Mouse (Mus musculus) neural tube, postnatal 0 days (tissue): ENCODE measurements around the gene Lmtk3. TPM values are rescaled to one million over a fixed set of nuclear protein-coding genes. Genes with fewer than 3 reads are reported as not detected.

Experiments
- polyA plus RNA-seq: library from polyadenylated mRNA; unstranded; fragments of >200 nt; fragmentation: Nextera tagmentation; extraction: Ambion mirVana; gene quantifications from 2 replicates; pipeline ENCODE4 v1.2.1, GENCODE M21; 2015

The Lmtk3 gene
- polyA plus RNA-seq, result 19.1 and 20.2 TPM in 2 replicates

DNA sequence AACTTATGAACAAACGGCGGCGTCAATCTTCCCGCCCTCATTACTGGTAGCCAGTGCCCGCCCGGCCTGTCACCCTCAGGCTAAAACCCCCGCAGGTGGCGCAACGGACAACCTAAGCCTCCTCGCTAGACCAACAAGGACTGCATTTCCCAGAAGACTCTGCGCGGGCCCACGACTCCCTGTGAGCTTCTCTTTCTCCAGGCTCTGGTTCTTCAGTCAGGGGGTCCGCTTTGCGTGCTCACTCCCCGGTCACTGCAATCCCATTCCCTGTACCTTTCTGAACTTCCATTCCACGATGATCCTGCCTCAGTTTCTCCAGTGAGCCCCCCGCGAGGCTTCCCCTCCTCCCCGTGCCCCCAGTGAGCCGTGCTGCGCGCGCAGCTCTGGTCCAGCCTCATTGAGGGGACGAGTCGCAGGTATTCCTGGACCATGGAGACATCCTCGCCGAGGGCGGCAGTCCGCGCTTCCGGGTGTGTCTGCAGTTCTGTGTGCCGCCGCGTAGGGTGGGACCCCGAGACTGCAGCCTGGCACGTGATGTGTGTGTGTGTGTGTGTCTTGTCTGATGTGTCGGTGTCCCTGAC, at the start of gene Lmtk3:
Gene Lmtk3, plus strand, starts transcription at position 228 of the 581 bp plus-strand sequence.

DNA sequence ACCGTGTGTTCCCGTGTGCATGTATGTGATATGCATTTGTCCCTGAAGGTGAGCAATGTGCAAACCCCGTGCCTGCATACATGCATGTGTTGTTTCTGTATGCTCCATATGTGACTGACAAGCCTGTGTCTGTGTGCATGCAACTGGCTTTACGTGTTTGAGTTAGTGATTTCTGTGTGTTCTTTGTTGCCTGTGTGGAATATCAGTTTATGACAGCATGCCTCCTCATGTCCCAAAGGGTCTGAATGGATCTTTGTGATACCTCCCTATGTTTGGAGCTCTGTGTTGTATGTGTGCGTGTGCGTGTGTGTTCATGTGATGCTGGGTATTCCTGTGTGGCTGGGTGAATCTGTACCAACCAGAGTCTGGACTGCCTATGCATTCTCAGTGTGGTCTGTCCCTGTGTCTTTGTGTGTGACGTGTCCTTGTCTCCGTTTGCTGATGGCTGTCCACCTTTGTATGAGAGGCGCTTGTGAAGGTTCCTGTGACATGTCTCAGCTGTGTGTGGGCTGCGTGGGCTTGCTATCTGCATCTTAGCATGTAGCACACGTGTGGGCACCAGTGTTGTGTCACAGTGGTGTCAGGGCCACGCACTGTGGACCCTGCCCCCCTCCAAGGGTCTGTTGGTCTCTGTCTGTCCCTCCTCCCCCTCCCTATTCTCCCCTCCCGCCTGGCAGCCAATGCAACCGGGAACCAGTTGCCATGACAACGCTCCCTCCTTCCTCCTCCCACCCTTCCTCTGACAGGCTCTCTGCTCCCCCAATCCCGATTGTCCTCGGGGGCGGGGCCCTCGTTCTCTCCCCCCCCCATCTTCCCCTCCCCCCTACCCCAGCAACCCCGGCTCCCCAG, 1.2 kb downstream of the Lmtk3 start, which contains the start of gene Sult2b1:
Gene Sult2b1, minus strand, starts transcription at position 146 of the 849 bp plus-strand sequence.

DNA sequence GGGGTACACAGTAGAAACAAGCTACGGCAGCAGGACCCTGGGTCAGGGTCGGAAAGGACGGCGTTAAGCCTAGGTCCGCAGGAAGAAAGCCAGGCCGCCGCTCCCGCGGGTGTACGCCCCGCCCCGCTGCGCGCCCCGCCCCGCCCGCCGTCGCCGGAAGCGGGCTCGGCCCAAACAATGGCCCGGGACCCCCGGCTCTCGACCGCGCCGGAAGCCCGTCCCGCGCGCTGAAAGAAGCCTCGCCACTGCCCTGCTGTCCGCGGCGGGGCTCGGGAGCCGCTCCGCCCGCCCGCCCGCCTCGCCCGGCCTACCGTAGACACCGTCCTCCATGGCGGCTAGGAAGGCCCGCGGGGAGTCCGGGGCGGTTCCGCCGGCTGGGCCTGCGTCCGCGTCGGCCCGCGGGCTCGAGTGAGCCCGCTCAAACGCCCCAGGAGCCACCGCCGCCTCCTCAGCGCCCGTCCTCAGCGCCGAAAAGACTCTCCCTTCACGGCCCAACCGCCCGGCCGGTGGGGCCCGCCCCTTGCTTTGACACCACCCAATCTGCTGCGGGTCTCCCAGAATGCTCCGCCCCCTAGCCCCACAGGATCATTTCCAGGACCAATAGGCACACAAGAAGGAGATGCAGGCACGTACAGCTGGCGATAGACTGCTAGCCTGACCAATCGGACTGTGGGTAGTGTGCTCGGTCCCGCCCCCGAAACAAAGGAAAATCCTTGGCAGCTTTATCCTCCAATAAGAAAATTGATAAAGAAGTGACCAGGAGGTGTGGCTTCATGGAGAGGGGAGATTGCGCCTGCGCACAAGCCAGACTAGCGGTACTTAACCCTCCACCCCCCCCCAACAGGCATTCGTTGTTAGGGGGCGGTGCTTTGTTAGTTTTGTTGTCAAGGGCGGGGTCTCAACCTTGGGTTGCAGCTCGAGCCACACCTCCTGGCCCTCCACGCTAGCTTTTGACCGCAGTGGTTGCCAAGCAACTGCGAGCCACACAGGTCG, 30.5 kb downstream of the Lmtk3 start, which contains the start of gene Cyth2:
Gene Cyth2, minus strand, starts transcription at position 795 of the 993 bp plus-strand sequence.

DNA sequence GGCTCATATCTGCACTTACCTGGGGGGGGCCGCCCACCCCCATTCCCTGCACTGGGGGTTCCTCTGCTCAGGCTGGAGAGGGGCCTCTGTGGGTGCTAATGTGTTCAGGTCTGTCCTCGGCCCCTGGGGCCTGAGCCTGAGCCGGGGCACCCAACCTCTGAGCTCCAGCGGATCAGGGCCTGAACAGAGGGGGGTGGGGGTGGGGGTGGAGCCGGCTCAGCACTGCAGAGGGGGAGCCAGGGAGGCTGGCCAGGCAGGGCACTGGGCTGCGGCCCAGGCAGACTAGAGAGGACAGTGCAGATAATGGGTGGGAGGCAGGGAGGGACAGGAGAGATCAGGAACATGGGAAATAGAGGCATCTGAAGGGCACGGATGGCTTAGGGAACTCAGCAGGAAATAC, 41.1 kb downstream of the Lmtk3 start, which contains the start of gene Kcnj14:
Gene Kcnj14, minus strand, starts transcription at position 185 of the 400 bp plus-strand sequence.

DNA sequence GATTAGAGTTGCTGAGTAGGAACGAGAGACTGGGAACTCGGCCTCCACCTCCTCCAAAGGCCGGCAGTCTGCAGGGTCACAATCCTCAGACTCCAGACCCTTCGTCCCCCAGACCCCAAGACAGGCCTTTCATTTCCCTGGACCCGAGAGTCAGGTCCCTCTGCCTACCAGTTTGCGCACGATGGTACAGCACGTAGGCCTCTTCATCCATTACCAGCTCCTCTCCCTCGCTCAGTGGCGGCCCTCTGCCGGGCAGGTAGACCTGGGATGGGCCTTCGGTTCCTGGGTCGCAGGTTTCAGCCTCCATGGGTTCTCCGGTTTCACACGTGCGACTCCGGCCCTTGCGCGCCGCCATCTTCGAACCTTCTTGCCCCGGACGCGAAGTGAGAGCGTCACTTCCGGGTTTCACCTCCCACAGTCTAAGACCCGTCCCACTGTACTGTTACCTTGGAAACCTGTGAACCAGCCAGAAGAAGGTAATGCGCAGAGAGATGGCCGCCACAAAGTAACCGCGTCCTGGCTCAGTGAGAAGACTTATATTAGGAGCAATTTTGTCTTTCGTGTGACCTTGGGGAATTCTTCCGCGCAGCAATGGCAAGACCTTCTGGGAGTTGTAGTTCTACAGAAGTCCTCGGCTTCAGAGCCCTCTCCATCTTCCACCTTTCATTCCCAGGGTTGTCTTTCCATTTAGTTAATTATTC, 47.0 kb downstream of the Lmtk3 start, which contains the start of gene Grwd1:
Gene Grwd1, minus strand, starts transcription at position 518 of the 701 bp plus-strand sequence.

Other genes starting within 250 kb of the Lmtk3 start
- gene Hsd17b14, start 228.8 kb upstream of the Lmtk3 start, polyA plus RNA-seq, result 0.62 and 0.81 TPM in 2 replicates
- gene Bcat2, start 213.6 kb upstream of the Lmtk3 start, polyA plus RNA-seq, result 19.8 and 21.5 TPM in 2 replicates
- gene Fgf21, start 168.2 kb upstream of the Lmtk3 start, polyA plus RNA-seq, result not detected in 2 replicates
- 0.14 TPM in 1 of 2 replicates, not detected in the other for gene Fut1, start 166.4 kb upstream of the Lmtk3 start, polyA plus RNA-seq
- gene Izumo1, start 161.9 kb upstream of the Lmtk3 start, polyA plus RNA-seq, result 0.10 TPM in 1 of 2 replicates, not detected in the other
- gene Rasip1, start 156.2 kb upstream of the Lmtk3 start, polyA plus RNA-seq, result 18.8 and 19.9 TPM in 2 replicates
- gene Mamstr, start 143.8 kb upstream of the Lmtk3 start, polyA plus RNA-seq, result 4.5 and 5.3 TPM in 2 replicates
- 0.10 and 0.12 TPM in 2 replicates for gene Fut2, start 117.3 kb upstream of the Lmtk3 start, polyA plus RNA-seq
- gene Ntn5, start 99.7 kb upstream of the Lmtk3 start, polyA plus RNA-seq, result 1.4 and 1.6 TPM in 2 replicates
- 0.45 and 0.58 TPM in 2 replicates for gene Sec1, start 89.3 kb upstream of the Lmtk3 start, polyA plus RNA-seq
- gene Car11, start 83.9 kb upstream of the Lmtk3 start, polyA plus RNA-seq, result 92.0 and 100.0 TPM in 2 replicates
- gene Dbp, start 78.7 kb upstream of the Lmtk3 start, polyA plus RNA-seq, result 6.3 and 8.5 TPM in 2 replicates
- gene Rpl18, start 68.3 kb upstream of the Lmtk3 start, polyA plus RNA-seq, result 516 and 551 TPM in 2 replicates
- 18.9 and 20.8 TPM in 2 replicates for gene Sphk2, start 65.7 kb upstream of the Lmtk3 start, polyA plus RNA-seq
- 0.14 TPM in 1 of 2 replicates, not detected in the other for gene Fam83e, start 62.5 kb upstream of the Lmtk3 start, polyA plus RNA-seq
- gene Spaca4, start 57.9 kb upstream of the Lmtk3 start, polyA plus RNA-seq, result not detected in 2 replicates
- gene Sult2b1, start 931 bp downstream of the Lmtk3 start, polyA plus RNA-seq, result 9.0 and 9.5 TPM in 2 replicates
- gene Cyth2, start 30.8 kb downstream of the Lmtk3 start, polyA plus RNA-seq, result 202 and 212 TPM in 2 replicates
- gene Kcnj14, start 41.0 kb downstream of the Lmtk3 start, polyA plus RNA-seq, result 2.1 and 2.3 TPM in 2 replicates
- gene Grwd1, start 47.2 kb downstream of the Lmtk3 start, polyA plus RNA-seq, result 41.4 and 43.8 TPM in 2 replicates
- gene Kdelr1, start 89.0 kb downstream of the Lmtk3 start, polyA plus RNA-seq, result 51.6 and 60.3 TPM in 2 replicates
- gene Grin2d, start 94.6 kb downstream of the Lmtk3 start, polyA plus RNA-seq, result 7.6 and 9.0 TPM in 2 replicates
- 0.34 TPM in 1 of 2 replicates, not detected in the other for gene Syngr4, start 113.0 kb downstream of the Lmtk3 start, polyA plus RNA-seq
- 7.3 and 8.2 TPM in 2 replicates for gene Tmem143, start 113.2 kb downstream of the Lmtk3 start, polyA plus RNA-seq
- gene Emp3, start 137.7 kb downstream of the Lmtk3 start, polyA plus RNA-seq, result 56.9 and 74.0 TPM in 2 replicates
- 6.9 and 7.0 TPM in 2 replicates for gene Ccdc114, start 140.3 kb downstream of the Lmtk3 start, polyA plus RNA-seq
- 0.41 and 0.76 TPM in 2 replicates for gene Abcc6, start 246.6 kb downstream of the Lmtk3 start, polyA plus RNA-seq
- gene Nomo1, start 250.0 kb downstream of the Lmtk3 start, polyA plus RNA-seq, result 36.7 and 41.6 TPM in 2 replicates